In the genomic region with DNA sequence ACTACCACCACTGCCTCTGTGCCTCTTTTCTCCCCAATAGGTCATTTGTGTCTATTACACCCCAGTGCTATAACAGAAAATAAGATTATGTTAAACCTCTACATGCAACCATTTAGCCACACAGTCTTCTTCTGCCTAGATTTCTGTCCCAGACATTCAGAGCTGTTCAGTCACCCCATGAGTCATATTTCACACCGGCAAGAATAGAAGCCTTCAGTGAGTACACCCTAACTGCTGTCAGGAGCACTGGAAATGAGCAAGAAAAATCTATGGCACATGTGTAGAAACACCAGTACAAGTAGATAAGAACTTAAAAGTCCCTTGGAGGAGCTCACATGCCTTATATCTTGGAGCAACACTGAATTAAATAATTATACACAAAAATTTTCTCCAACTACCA, we compare ENCODE assay signal across 20 mouse cellular contexts.
A peak's percentile ranks its signal among the peaks of the same experiment; 100 is the strongest.
DNase-seq lines count a peak whose midpoint lies in the region; ATAC-seq lines count a peak whose summit lies in the region.
"Had no signal": no experiment of that assay in that cellular context is flagged by ENCODE, and none has a peak within 500 bp of the region (broad histone marks: within the 10 kb centered on the region; RNA-seq: fewer than 3 reads in every experiment).

No protein-coding gene starts in this region.

- peak; percentile 99 for ATAC-seq in frontal cortex, adult (ENCODE audit: low TSS enrichment)
- ATAC-seq in kidney, embryonic 15.5 days (replicated peaks; ENCODE audit: low FRiP score) = no peak
- ATAC-seq: forebrain, embryonic 13.5 days; forebrain, embryonic 15.5 days had no signal

- H3K27me3 ChIP-seq in kidney, embryonic 15.5 days = no peaks in the 10 kb centered on the region
- H3K27me3 ChIP-seq: embryonic facial prominence, embryonic 12.5 days; forebrain, embryonic 13.5 days; forebrain, embryonic 15.5 days had no signal

- no peak overlapping the region for H3K4me3 ChIP-seq in kidney, embryonic 15.5 days (replicated peaks)
- H3K4me3 ChIP-seq: embryonic facial prominence, embryonic 10.5 days; embryonic facial prominence, embryonic 12.5 days; forebrain, embryonic 13.5 days; forebrain, embryonic 15.5 days had no signal

- no peak overlapping the region for H3K9ac ChIP-seq in kidney, embryonic 15.5 days
- H3K9ac ChIP-seq: embryonic facial prominence, embryonic 12.5 days; forebrain, embryonic 13.5 days; forebrain, embryonic 15.5 days had no signal

- no peaks in the 10 kb centered on the region for H3K36me3 ChIP-seq in kidney, embryonic 15.5 days
- H3K36me3 ChIP-seq: embryonic facial prominence, embryonic 10.5 days; embryonic facial prominence, embryonic 12.5 days; forebrain, embryonic 15.5 days had no signal

- intact Hi-C loops in left cerebral cortex, postnatal 4 days (cut with DNase I) = no loop called here

- H3K9me3 ChIP-seq in kidney, embryonic 15.5 days (replicated peaks) = no peaks in the 10 kb centered on the region
- H3K9me3 ChIP-seq: embryonic facial prominence, embryonic 10.5 days; embryonic facial prominence, embryonic 12.5 days; forebrain, embryonic 13.5 days; forebrain, embryonic 15.5 days had no signal

- H3K4me2 ChIP-seq in kidney, embryonic 15.5 days = no peak overlapping the region
- H3K4me2 ChIP-seq: embryonic facial prominence, embryonic 12.5 days; forebrain, embryonic 13.5 days; forebrain, embryonic 15.5 days had no signal

- no peaks in the 10 kb centered on the region for H3K4me1 ChIP-seq in kidney, embryonic 15.5 days
- H3K4me1 ChIP-seq: embryonic facial prominence, embryonic 10.5 days; embryonic facial prominence, embryonic 12.5 days; forebrain, embryonic 13.5 days; forebrain, embryonic 15.5 days had no signal

- DNase-seq in frontal cortex, postnatal 25 days (ENCODE audit: low spot score in 2 of 2) = no peak
- DNase-seq in left cerebral cortex, adult 11 months (ENCODE audit: low spot score) = peak; percentile 4
- no peak for DNase-seq in left cerebral cortex, postnatal 4 days
- DNase-seq in right cerebral cortex, adult 18-20 months = peak; percentile 32
- DNase-seq in right cerebral cortex, postnatal 4 days = no peak
- DNase-seq in telencephalon, adult 2 months (ENCODE audit: low read depth, low spot score) = peak; percentile 45
- DNase-seq: adrenal gland, adult 2 months; adrenal gland, postnatal 10 days; adrenal gland, postnatal 25 days; cerebellum, adult 11-12 months; cerebellum, adult 2 months; cerebellum, adult 9-10 months; cerebellum, postnatal 10 days; cerebellum, postnatal 25 days had no signal

- WGBS in kidney, embryonic 15.5 days = 89% methylated on average over 1 of the region's 1 CpGs

- H3K27ac ChIP-seq in kidney, embryonic 15.5 days = no peak overlapping the region
- H3K27ac ChIP-seq: embryonic facial prominence, embryonic 10.5 days; embryonic facial prominence, embryonic 12.5 days; forebrain, embryonic 13.5 days; forebrain, embryonic 15.5 days had no signal

Comparison
In these comparisons a context has a peak if more than half of its experiments do, and no peak if none do; other contexts are left out.
1. DNase-seq: peak in left cerebral cortex, adult 11 months (single experiment), right cerebral cortex, adult 18-20 months (single experiment) and telencephalon, adult 2 months (single experiment); none in frontal cortex, postnatal 25 days (0 of 2), left cerebral cortex, postnatal 4 days (single experiment) and right cerebral cortex, postnatal 4 days (single experiment).